Mouse (Mus musculus): ENCODE results near the gene Kat8.
"Not testable (repeated sequence)": the region's sequence is repeated elsewhere in the genome, so short reads cannot be mapped to it uniquely, and the experiment has no call there.

Kat8 gene

GRCm38 (mm10) chr7:127912190-127912871 is at the start of gene Kat8:
Kat8 (plus strand) TSS chr7:127912516.
- DNase-seq, result peak; percentile 78

DNA sequence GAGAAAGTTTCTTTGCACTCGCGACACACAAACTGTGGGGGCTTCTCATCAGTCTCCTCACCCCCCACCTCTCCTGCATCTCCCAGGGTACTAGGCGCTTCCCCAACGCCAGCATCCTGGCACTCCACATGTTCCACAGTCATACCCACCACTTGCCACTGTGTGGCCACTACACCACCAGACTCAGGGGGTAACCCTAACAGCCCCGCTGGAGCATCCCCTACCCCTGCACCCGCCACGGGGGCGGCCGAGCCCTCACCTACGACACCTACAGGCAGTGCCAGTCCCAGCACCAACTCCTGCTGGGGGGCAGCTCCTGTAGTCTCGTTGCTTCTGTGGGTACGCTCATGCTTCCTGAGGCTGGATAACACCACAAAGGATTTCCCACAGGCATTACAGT is 45.9 kb upstream of the Kat8 start:
- DNase-seq, result no peak

DNA sequence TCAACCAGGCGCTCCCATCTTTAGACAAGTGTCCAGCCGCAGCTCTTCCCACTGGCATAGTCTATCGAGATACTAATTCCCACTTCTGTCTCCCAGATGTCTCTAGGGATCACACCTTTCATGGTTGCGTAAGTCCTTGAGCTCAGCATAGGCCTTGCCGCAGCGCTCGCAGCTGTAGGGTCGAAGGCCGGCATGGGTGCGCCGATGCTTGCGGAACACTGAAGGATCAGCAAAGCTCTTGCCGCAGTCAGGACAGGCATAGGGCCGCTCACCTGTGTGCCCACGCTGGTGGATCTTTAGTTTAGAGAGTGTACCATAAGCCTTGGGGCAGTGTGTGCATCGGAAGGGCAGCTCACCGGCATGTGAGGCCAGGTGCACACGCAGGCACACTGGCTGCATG is 44.7 kb upstream of the Kat8 start:
- no peak for DNase-seq

DNA sequence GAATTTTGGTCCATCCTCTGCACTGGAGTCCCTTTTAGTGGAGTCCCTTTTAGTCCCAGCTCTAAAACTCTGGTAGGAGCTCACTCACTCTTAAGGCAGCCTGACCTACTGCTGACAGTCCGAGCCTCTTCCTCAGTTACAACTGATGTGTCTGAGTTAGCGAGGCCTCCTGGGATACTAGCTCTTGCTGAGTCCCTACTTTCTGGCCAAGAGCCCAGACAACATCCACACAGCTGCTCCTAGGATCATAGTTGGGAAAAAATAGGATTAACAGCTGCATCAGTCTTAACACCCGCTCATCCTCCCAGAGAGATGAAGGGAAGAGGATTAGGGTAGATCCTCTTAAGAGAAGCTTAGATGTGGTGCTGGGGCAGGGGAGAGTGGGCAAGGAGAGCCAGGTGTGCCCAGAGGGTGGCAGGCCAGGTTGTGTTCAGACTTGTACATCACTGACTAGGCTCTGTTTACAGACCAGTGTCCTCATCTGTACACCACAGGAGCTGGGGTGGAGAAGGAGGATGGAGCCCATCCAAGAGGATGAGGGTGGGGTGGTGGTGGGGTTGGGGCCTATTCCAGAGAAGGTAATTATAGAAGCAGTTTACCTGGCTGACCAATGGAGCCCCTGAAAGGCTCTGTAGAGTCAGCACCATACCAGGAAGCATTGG is 43.0 kb upstream of the Kat8 start:
- no peak for DNase-seq

- peak; percentile 28 for DNase-seq
Measured at GRCm38 (mm10) chr7:127870136-127870821, 42.0 kb upstream of the Kat8 start.

DNA sequence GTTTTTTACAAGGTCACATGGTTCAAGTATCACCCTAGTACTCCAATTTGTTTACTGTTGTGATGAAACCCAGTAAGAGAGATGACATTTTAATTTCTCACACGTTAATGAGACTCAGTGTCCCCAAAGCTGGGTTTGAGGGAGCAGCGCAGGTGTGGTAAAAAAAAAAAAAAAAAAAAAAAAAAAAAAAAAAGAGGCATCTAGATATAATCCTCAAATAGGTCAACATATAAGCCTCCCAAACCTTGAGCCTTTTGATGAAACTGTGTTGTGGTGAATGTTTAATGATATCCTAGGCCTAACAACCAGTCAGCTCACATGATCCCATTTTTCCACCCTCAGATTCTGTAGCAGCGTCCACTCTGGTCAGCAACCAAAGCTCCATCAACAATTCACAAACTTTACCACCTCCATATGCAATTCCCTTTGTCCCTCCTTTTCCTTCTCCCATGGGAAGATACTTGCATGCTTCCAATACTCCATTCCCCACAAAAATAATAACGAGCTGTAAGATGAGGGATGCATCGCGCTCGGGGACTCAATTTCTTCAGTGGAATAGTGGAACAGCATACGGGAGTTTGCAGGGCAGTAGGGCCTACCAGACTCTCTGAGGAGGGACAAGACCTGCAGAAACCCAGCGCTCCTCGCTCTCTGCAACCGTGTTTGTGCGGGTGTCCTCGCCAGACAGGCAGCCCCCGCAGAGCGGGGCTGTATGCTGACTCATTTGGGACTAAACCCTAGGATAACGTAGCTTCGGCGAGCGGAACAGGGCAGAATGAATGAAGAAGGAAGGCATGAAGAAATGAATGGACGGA is 37.3 kb upstream of the Kat8 start:
- no peak for DNase-seq

GRCm38 (mm10) chr7:127875627-127876001 is 36.7 kb upstream of the Kat8 start:
- DNase-seq, result peak; percentile 90

DNA sequence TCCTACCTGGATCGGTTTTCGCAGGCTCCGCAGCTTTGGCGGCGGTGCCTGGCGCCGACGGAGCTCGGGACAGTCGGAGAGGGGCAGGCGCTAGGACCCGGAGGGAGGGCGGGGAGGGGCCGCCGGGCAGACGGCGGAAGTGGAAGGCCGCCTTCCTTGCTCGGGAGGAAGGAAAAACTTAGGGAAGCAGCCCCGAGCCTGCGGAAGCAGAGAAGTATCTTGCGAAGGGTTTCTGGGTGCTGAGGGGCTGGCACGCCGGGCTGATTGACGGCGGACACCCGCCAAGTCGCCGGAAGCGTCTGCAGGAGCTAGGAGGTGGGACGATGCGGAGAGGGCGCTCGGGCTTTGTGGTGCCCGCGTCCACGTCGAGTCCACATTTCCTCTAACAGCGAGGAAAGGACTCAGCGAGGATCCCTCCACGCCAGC is 36.3 kb upstream of the Kat8 start, which contains the start of gene Zfp646:
TSS of gene Zfp646 (plus strand) at position 181 of the 426 bp plus-strand sequence.
- peak; percentile 76 for DNase-seq

GRCm38 (mm10) chr7:127876467-127877348 is 35.6 kb upstream of the Kat8 start, which contains the start of gene Zfp668:
Zfp668 (minus strand) TSS chr7:127876828.
- DNase-seq, result peak; percentile 88

- DNase-seq, result no peak
Measured at GRCm38 (mm10) chr7:127879301-127879700, 33.0 kb upstream of the Kat8 start.

- DNase-seq, result no peak
Measured at GRCm38 (mm10) chr7:127880431-127880830, 31.9 kb upstream of the Kat8 start.

- DNase-seq, result no peak
Measured at GRCm38 (mm10) chr7:127885951-127886350, 26.4 kb upstream of the Kat8 start.

DNA sequence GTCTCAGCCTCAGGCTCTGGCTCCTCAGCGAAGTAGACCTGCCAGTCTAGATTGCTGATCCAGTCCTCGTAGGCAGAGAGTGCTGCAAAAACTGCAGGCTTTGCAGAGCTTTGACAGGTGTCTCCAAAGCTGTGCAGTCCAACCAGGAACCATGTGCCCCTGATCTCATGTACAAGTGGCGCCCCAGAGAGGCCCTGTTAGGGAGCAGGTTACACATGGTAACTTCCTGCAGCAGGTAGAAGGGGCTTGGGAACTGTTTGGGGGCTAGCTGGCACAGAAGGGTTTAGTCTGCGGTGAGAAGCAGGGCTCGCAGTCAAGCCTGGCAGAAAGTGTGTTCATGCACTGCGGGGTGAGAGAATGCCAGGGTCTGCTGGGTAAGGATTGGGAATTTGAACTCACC is 25.8 kb upstream of the Kat8 start:
- no peak for DNase-seq

- no peak for DNase-seq
Measured at GRCm38 (mm10) chr7:127887191-127887590, 25.1 kb upstream of the Kat8 start.

DNA sequence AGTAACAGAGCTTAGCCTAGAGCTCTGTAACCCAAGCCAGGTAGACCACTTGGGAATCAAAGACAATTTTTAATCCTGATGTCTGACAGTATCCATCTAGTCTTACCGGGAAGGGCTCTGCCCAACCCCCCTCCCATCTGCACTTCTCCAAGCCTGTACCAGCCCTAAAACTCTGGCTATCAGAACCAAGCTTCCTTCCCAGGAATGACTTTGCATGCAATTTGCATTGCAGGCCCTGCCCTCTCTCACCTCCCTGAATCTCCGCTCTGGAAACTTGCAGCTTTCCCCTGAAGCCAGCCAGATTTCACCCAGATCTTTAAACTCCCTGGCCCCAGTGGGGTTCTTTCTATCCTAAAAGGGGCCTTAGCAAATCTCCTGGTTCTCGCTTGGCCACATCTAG is 24.5 kb upstream of the Kat8 start:
- DNase-seq, result no peak

GRCm38 (mm10) chr7:127888821-127889220 is 23.5 kb upstream of the Kat8 start:
- no peak for DNase-seq

DNA sequence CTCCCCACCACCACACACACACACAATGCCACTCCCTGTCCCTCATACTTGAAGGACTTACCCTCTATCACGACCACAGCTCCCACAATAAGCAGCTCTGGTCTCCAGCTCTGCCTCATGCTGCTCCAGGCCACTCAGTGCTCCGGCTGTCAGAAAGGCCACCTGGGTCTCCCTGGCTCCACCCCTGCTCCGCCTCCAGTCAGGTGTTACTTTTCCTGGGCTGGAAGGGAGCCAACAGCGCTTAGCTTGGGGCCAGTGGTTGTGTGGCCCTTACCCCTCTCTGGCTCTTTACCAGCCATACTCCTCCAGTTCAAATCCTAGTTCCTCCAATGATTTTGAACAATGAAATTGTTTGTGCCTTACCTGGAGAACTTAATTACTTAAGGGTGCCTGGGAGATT is 21.5 kb upstream of the Kat8 start, which contains the start of gene Prss53:
TSS of gene Prss53 (minus strand) at position 173 of the 400 bp plus-strand sequence.
- DNase-seq, result no peak

- DNase-seq, result no peak
Measured at GRCm38 (mm10) chr7:127894480-127894879, 17.8 kb upstream of the Kat8 start.

- DNase-seq, result peak; percentile 90
Measured at GRCm38 (mm10) chr7:127895442-127895841, 16.9 kb upstream of the Kat8 start, which contains the start of the genes Gm21974 and Vkorc1. Gm21974 (minus strand) TSS chr7:127895454. Vkorc1 (minus strand) TSS chr7:127895617.

DNA sequence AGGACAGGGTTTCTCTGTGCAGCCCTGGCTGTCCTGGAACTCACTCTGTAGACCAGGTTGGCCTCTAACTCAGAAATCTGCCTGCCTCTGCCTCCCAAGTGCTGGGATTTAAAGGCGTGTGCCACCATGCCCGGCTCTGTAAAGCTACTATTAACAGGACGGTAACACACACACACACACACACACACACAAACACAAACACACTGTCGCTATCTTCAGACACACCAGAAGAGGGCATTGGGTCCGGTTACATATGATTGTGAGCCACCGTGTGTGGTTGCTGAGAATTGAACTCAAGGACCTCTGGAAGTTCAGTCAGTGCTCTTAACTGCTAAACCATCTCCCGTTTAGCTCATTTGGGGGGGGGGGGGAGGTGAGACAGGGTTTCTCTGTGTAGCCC is 16.4 kb upstream of the Kat8 start:
- DNase-seq, result not testable (repeated sequence)

GRCm38 (mm10) chr7:127896384-127896783 is 15.9 kb upstream of the Kat8 start:
- peak; percentile 72 for DNase-seq

- DNase-seq, result no peak
Measured at GRCm38 (mm10) chr7:127897542-127897941, 14.8 kb upstream of the Kat8 start.

Data from thymus, postnatal 25 days (tissue).